Mouse (Mus musculus): Measurements from ENCODE around the gene Vmn2r118. TPM values are rescaled to one million over a fixed set of nuclear protein-coding genes. Genes with fewer than 3 reads are reported as not detected.

The Vmn2r118 gene
- polyA plus RNA-seq (2012; fragmentation: generic; extraction: Trizol) = not detected

DNA sequence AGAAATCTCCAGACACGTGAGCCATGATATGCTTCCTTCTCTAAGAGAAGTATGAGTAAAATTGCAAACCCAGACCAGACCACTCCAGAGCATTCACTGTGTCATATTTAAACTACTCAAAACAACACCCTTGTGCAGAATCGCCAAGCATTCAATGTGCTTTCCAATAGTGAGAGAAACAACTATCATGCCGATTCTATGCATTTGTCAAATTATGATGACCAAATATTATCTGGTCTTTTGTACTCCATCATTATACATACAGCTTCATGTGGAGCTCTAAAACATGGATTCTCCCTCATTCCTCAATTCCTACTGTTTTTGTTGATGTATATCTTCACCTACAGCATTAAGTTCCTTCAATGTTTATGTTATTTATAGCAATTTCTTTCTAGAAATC lies at the start of gene Vmn2r118:
Gene Vmn2r118, minus strand, starts transcription at position 101 of the 400 bp plus-strand sequence.
- TF ChIP-seq E2F4 (IDR thresholded peaks at IDR 0.05; ENCODE audit: insufficient read depth) = no peak
- TF ChIP-seq POLR2A (IDR thresholded peaks at IDR 0.05; ENCODE audit: insufficient read length, low read depth) = no peak
- TF ChIP-seq MYOG (IDR thresholded peaks at IDR 0.05; ENCODE audit: control insufficient read depth in 1 of 3, insufficient read depth in 1 of 3, insufficient read length in 2 of 3, low read depth in 2 of 3) = no peak
- TF ChIP-seq TCF3 (IDR thresholded peaks at IDR 0.05; ENCODE audit: insufficient read length, low read depth) = no peak
- TF ChIP-seq MYOD1 (IDR thresholded peaks at IDR 0.05; ENCODE audit: control insufficient read depth in 1 of 3, insufficient read length in 2 of 3, low read depth in 2 of 3) = no peak
- no peak for TF ChIP-seq REST (IDR thresholded peaks at IDR 0.05; ENCODE audit: insufficient read depth, insufficient read length)
- no peak for TF ChIP-seq USF1 (IDR thresholded peaks at IDR 0.05; ENCODE audit: low read depth)
- TF ChIP-seq POLR2AphosphoS2 (IDR thresholded peaks at IDR 0.05; ENCODE audit: insufficient read length, low read depth) = no peak
- no peak for TF ChIP-seq MAX (IDR thresholded peaks at IDR 0.05; ENCODE audit: low read depth)
- TF ChIP-seq TCF12 (IDR thresholded peaks at IDR 0.05; ENCODE audit: insufficient read depth, poor library complexity, severe bottlenecking) = no peak
- Histone ChIP-seq H3K27me3 (ENCODE audit: control insufficient read depth, insufficient read depth, insufficient read length) (no peaks in the 10 kb centered on the region), H3K4me2 (ENCODE audit: low read depth) (no peak within 1 kb of the TSS), H3K36me3 (ENCODE audit: control insufficient read depth, insufficient read depth) (no peaks in the 10 kb centered on the region), H3K4me3 (no peak within 1 kb of the TSS), H3K79me2 (ENCODE audit: control insufficient read depth, insufficient read depth) (no peaks in the 10 kb centered on the region), H3ac (ENCODE audit: control insufficient read depth, insufficient read length) (no peak within 1 kb of the TSS)

DNA sequence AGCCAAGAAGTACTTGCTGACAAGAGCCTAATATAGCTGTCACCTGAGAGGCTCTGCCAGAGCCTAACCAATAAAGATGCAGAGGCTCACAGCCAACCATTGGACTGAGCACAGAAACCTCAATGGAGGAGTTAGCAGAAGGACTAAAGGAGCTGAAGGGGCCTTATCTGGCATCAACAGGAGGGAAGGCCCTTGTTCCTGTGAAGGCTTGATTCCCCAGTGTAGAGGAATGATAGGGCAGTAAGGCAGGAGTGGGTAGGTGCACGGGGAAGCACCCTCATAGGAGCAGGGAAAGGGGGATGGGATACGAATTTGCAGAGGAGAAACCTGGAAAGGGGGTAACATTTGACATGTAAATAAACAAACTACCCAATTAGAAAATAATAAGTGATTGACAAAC lies 36.1 kb upstream of the Vmn2r118 start:
- TF ChIP-seq MYOD1 (IDR thresholded peaks at IDR 0.05; ENCODE audit: control insufficient read depth in 1 of 3, insufficient read length in 2 of 3, low read depth in 2 of 3) = no peak
- TF ChIP-seq TCF3 (IDR thresholded peaks at IDR 0.05; ENCODE audit: insufficient read length, low read depth) = no peak
- no peak for TF ChIP-seq E2F4 (IDR thresholded peaks at IDR 0.05; ENCODE audit: insufficient read depth)
- TF ChIP-seq SRF (IDR thresholded peaks at IDR 0.05; ENCODE audit: control insufficient read depth, insufficient read length, low read depth) = no peak
- no peak for TF ChIP-seq CEBPB (IDR thresholded peaks at IDR 0.05; ENCODE audit: insufficient read depth, poor library complexity, severe bottlenecking)
- TF ChIP-seq POLR2AphosphoS2 (IDR thresholded peaks at IDR 0.05; ENCODE audit: insufficient read length, low read depth) = no peak
- no peak for TF ChIP-seq USF1 (IDR thresholded peaks at IDR 0.05; ENCODE audit: low read depth)
- no peak for TF ChIP-seq TCF12 (IDR thresholded peaks at IDR 0.05; ENCODE audit: insufficient read depth, poor library complexity, severe bottlenecking)
- TF ChIP-seq MYOG (IDR thresholded peaks at IDR 0.05; ENCODE audit: control insufficient read depth in 1 of 3, insufficient read depth in 1 of 3, insufficient read length in 2 of 3, low read depth in 2 of 3) = no peak
- TF ChIP-seq MAX (IDR thresholded peaks at IDR 0.05; ENCODE audit: low read depth) = no peak
- TF ChIP-seq POLR2A (IDR thresholded peaks at IDR 0.05; ENCODE audit: insufficient read length, low read depth) = no peak
- no peak for TF ChIP-seq REST (IDR thresholded peaks at IDR 0.05; ENCODE audit: insufficient read depth, insufficient read length)
- Histone ChIP-seq H3K4me3 (no peak overlapping the region), H3K79me2 (ENCODE audit: control insufficient read depth, insufficient read depth) (no peaks in the 10 kb centered on the region), H3K4me2 (ENCODE audit: low read depth) (no peak overlapping the region), H3K36me3 (ENCODE audit: control insufficient read depth, insufficient read depth) (peaks cover 5% of the 10 kb centered on the region), H3ac (ENCODE audit: control insufficient read depth, insufficient read length) (no peak overlapping the region), H3K27me3 (ENCODE audit: control insufficient read depth, insufficient read depth, insufficient read length) (no peaks in the 10 kb centered on the region)

GRCm38 (mm10) chr17:55590838-55591237 lies 34.2 kb downstream of the Vmn2r118 start:
- Histone ChIP-seq H3K79me2 (ENCODE audit: control insufficient read depth, insufficient read depth) (no peaks in the 10 kb centered on the region), H3ac (ENCODE audit: control insufficient read depth, insufficient read length) (no peak overlapping the region), H3K36me3 (ENCODE audit: control insufficient read depth, insufficient read depth) (no peaks in the 10 kb centered on the region), H3K27me3 (ENCODE audit: control insufficient read depth, insufficient read depth, insufficient read length) (no peaks in the 10 kb centered on the region), H3K4me2 (ENCODE audit: low read depth) (no peak overlapping the region), H3K4me3 (no peak overlapping the region)
- TF ChIP-seq MYOG (IDR thresholded peaks at IDR 0.05; ENCODE audit: control insufficient read depth in 1 of 3, insufficient read depth in 1 of 3, insufficient read length in 2 of 3, low read depth in 2 of 3) (no peak), POLR2A (IDR thresholded peaks at IDR 0.05; ENCODE audit: insufficient read length, low read depth) (no peak)

GRCm38 (mm10) chr17:55561774-55562173 lies 63.2 kb downstream of the Vmn2r118 start:
- Histone ChIP-seq H3ac (ENCODE audit: control insufficient read depth, insufficient read length) (no peak overlapping the region), H3K4me3 (no peak overlapping the region), H3K27me3 (ENCODE audit: control insufficient read depth, insufficient read depth, insufficient read length) (no peaks in the 10 kb centered on the region), H3K79me2 (ENCODE audit: control insufficient read depth, insufficient read depth) (no peaks in the 10 kb centered on the region), H3K36me3 (ENCODE audit: control insufficient read depth, insufficient read depth) (no peaks in the 10 kb centered on the region), H3K4me2 (ENCODE audit: low read depth) (no peak overlapping the region)
- TF ChIP-seq CEBPB (IDR thresholded peaks at IDR 0.05; ENCODE audit: insufficient read depth, poor library complexity, severe bottlenecking) (no peak), MYOG (IDR thresholded peaks at IDR 0.05; ENCODE audit: control insufficient read depth in 1 of 3, insufficient read depth in 1 of 3, insufficient read length in 2 of 3, low read depth in 2 of 3) (no peak), TCF3 (IDR thresholded peaks at IDR 0.05; ENCODE audit: insufficient read length, low read depth) (no peak), MAX (IDR thresholded peaks at IDR 0.05; ENCODE audit: low read depth) (no peak), SRF (IDR thresholded peaks at IDR 0.05; ENCODE audit: control insufficient read depth, insufficient read length, low read depth) (no peak), MYOD1 (IDR thresholded peaks at IDR 0.05; ENCODE audit: control insufficient read depth in 1 of 3, insufficient read length in 2 of 3, low read depth in 2 of 3) (no peak), TCF12 (IDR thresholded peaks at IDR 0.05; ENCODE audit: insufficient read depth, poor library complexity, severe bottlenecking) (no peak)

DNA sequence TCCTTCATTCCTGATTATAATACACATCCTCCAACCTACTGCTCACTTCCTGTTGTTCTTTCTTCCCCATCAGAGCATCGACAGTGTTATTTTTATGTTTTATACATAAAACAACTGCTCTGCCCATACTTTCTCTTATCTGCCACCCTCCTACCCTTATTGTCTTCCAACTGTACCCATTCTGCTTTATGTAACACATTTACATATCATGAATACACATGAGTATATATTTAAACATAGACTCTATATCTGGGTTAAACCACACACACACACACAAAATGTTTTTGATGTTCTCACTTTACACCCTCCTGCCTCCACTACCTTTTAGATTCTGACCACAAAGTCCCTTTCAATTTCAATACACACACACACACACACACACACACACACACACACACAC lies 76.5 kb downstream of the Vmn2r118 start:
- no peak overlapping the region for H3ac ChIP-seq (ENCODE audit: control insufficient read depth, insufficient read length)
- no peak overlapping the region for H3K4me2 ChIP-seq (ENCODE audit: low read depth)
- H3K27me3 ChIP-seq (ENCODE audit: control insufficient read depth, insufficient read depth, insufficient read length) = no peaks in the 10 kb centered on the region
- TF ChIP-seq REST (IDR thresholded peaks at IDR 0.05; ENCODE audit: insufficient read depth, insufficient read length) = no peak
- no peak for TF ChIP-seq POLR2A (IDR thresholded peaks at IDR 0.05; ENCODE audit: insufficient read length, low read depth)
- TF ChIP-seq MAX (IDR thresholded peaks at IDR 0.05; ENCODE audit: low read depth) = no peak
- no peak for TF ChIP-seq POLR2AphosphoS2 (IDR thresholded peaks at IDR 0.05; ENCODE audit: insufficient read length, low read depth)
- no peak for TF ChIP-seq TCF3 (IDR thresholded peaks at IDR 0.05; ENCODE audit: insufficient read length, low read depth)
- TF ChIP-seq E2F4 (IDR thresholded peaks at IDR 0.05; ENCODE audit: insufficient read depth) = no peak
- no peak overlapping the region for H3K4me3 ChIP-seq
- H3K36me3 ChIP-seq (ENCODE audit: control insufficient read depth, insufficient read depth) = no peaks in the 10 kb centered on the region
- no peaks in the 10 kb centered on the region for H3K79me2 ChIP-seq (ENCODE audit: control insufficient read depth, insufficient read depth)

Other genes starting within 250 kb of the Vmn2r118 start
- gene St6gal2, start 179.8 kb downstream of the Vmn2r118 start, polyA plus RNA-seq (2012; fragmentation: generic; extraction: Trizol) = not detected
- gene Pot1b, start 87.4 kb upstream of the Vmn2r118 start, polyA plus RNA-seq (2012; fragmentation: generic; extraction: Trizol) = 0.96 TPM
- gene Adgre4, start 124.8 kb upstream of the Vmn2r118 start, polyA plus RNA-seq (2012; fragmentation: generic; extraction: Trizol) = not detected